Comparison of ENCODE assay signal across 19 mouse cellular contexts in the genomic region with DNA sequence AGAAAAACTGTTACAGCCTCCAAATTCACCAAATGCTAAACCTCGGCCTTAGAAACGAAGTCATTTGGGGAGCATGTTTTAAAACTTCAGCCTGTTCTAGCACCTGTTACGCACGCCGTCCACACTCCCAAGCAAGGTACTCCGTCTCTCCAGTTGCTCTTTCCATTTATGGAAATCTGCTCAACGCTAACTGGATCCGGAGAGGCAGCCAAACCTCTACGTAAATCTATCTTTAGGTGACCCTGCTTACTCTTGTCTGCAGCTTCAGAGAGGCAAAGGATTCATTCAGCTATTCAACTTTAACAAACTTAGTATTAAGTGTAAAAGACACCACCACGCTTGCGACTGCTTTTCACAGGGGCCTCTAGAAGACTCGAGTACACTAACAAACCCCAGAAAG. TPM values are rescaled to one million over a fixed set of nuclear protein-coding genes. Genes with fewer than 3 reads are reported as not detected.
DNase-seq lines count a peak whose midpoint lies in the region; ATAC-seq and TF ChIP-seq lines count a peak whose summit lies in the region.
"Had no signal": no experiment of that assay in that cellular context is flagged by ENCODE, and none has a peak within 500 bp of the region (broad histone marks: within the 10 kb centered on the region; RNA-seq: fewer than 3 reads in every experiment).

No protein-coding gene starts in this region.

- no peaks in the 10 kb centered on the region for H3K9me3 ChIP-seq in heart, embryonic 13.5 days
- no peaks in the 10 kb centered on the region for H3K9me3 ChIP-seq in hindbrain, postnatal 0 days (ENCODE audit: low read length)
- H3K9me3 ChIP-seq: embryonic facial prominence, embryonic 12.5 days; forebrain, embryonic 13.5 days; limb, embryonic 12.5 days; neural tube, embryonic 13.5 days had no signal

- H3K4me1 ChIP-seq in heart, embryonic 13.5 days: peaks cover 50% of the 10 kb centered on the region
- H3K4me1 ChIP-seq in hindbrain, postnatal 0 days (ENCODE audit: insufficient read depth, low read length): no peaks in the 10 kb centered on the region
- H3K4me1 ChIP-seq: embryonic facial prominence, embryonic 12.5 days; limb, embryonic 12.5 days; neural tube, embryonic 13.5 days had no signal

- no peak for ATAC-seq in heart, embryonic 13.5 days (ENCODE audit: extremely low read depth, insufficient number of reproducible peaks, low FRiP score, low TSS enrichment)
- ATAC-seq in hindbrain, postnatal 0 days: no peak
- ATAC-seq: forebrain, embryonic 13.5 days; liver, postnatal 0 days; midbrain, embryonic 16.5 days had no signal

- peak overlapping the region; percentile 97 for H3K27ac ChIP-seq in heart, embryonic 13.5 days (replicated peaks)
- H3K27ac ChIP-seq in hindbrain, postnatal 0 days: no peak overlapping the region
- H3K27ac ChIP-seq: embryonic facial prominence, embryonic 12.5 days; forebrain, embryonic 13.5 days; limb, embryonic 12.5 days; neural tube, embryonic 13.5 days had no signal

- H3K27me3 ChIP-seq in heart, embryonic 13.5 days (replicated peaks): no peaks in the 10 kb centered on the region
- no peaks in the 10 kb centered on the region for H3K27me3 ChIP-seq in hindbrain, postnatal 0 days (ENCODE audit: insufficient read depth, low read length)
- H3K27me3 ChIP-seq: embryonic facial prominence, embryonic 12.5 days; forebrain, embryonic 13.5 days; limb, embryonic 12.5 days; neural tube, embryonic 13.5 days had no signal

- TF ChIP-seq CTCF in hindbrain, postnatal 0 days (IDR thresholded peaks at IDR 0.05; ENCODE audit: low read depth): no peak

- DNase-seq in heart, adult 18-20 months: peak; percentile 60 to 72
- DNase-seq in heart, postnatal 25 days (ENCODE audit: low spot score): no peak
- peak; percentile 31 for DNase-seq in gastrocnemius, postnatal 14 days
- peak; percentile 93 for DNase-seq in skeletal muscle tissue, adult 2 months (ENCODE audit: low read depth, low spot score)
- no peak for DNase-seq in adrenal gland, adult 8-10 months
- no peak for DNase-seq in hindbrain, postnatal 0 days (ENCODE audit: low spot score)
- DNase-seq: adrenal gland, postnatal 14 days; cerebellum, postnatal 14 days; kidney, adult 18-20 months; kidney, postnatal 36 days; liver, postnatal 0 days; spleen, adult 18-20 months; thymus, adult 18-20 months had no signal

- peak overlapping the region; percentile 61 for H3K4me2 ChIP-seq in heart, embryonic 13.5 days
- no peak overlapping the region for H3K4me2 ChIP-seq in hindbrain, postnatal 0 days (ENCODE audit: low read depth, low read length)
- H3K4me2 ChIP-seq: embryonic facial prominence, embryonic 12.5 days; forebrain, embryonic 13.5 days; limb, embryonic 12.5 days; neural tube, embryonic 13.5 days had no signal

- WGBS in heart, embryonic 13.5 days: 47% methylated on average over 12 of the region's 12 CpGs
- 90% methylated on average over 12 of the region's 12 CpGs for WGBS in hindbrain, postnatal 0 days

- H3K9ac ChIP-seq in heart, embryonic 13.5 days: peak overlapping the region; percentile 75
- no peak overlapping the region for H3K9ac ChIP-seq in hindbrain, postnatal 0 days (replicated peaks; ENCODE audit: low read length)
- H3K9ac ChIP-seq: embryonic facial prominence, embryonic 12.5 days; forebrain, embryonic 13.5 days; limb, embryonic 12.5 days; liver, postnatal 0 days; neural tube, embryonic 13.5 days had no signal

- intact Hi-C loops in heart, postnatal 25 days (cut with DNase I): no loop called here
- intact Hi-C loops in gastrocnemius, postnatal 14 days (cut with DNase I; ENCODE audit: low total_unique reads): no loop called here

- peak overlapping the region; percentile 30 for H3K4me3 ChIP-seq in heart, embryonic 13.5 days
- no peak overlapping the region for H3K4me3 ChIP-seq in hindbrain, postnatal 0 days (ENCODE audit: low read length)
- H3K4me3 ChIP-seq: embryonic facial prominence, embryonic 12.5 days; forebrain, embryonic 13.5 days; limb, embryonic 12.5 days; neural tube, embryonic 13.5 days had no signal

- H3K36me3 ChIP-seq in heart, embryonic 13.5 days: peaks cover 31% of the 10 kb centered on the region
- H3K36me3 ChIP-seq in hindbrain, postnatal 0 days (ENCODE audit: insufficient read depth, low read length): peaks cover 14% of the 10 kb centered on the region

RNA-seq across cellular contexts. Expression of a gene that starts 44.2 kb away (rescaled TPM):
- total RNA-seq in heart, adult 18-20 months (2021): 10 to 100 TPM; 42.3 to 52.1 TPM
- total RNA-seq in heart, postnatal 25 days (2021): 10 to 100 TPM; 30.2 to 49.7 TPM
- 10 to 100 TPM; 17.0 to 35.4 TPM for total RNA-seq in gastrocnemius, postnatal 14 days (2021)
- polyA plus RNA-seq in heart, embryonic 13.5 days (2015; fragmentation: Nextera tagmentation; extraction: Ambion mirVana): 8.5 and 8.6 TPM in 2 replicates
- 10 to 100 TPM; 12.8 to 16.4 (median 14.1) TPM for total RNA-seq in adrenal gland, adult 8-10 months (2022)
- 40.8 and 41.9 TPM in 2 replicates for total RNA-seq in hindbrain, postnatal 0 days (2014; rRNA removed)
- polyA plus RNA-seq in hindbrain, postnatal 0 days (2015; fragmentation: Nextera tagmentation; extraction: Ambion mirVana): 27.7 and 31.6 TPM in 2 replicates

Comparison
In these comparisons a context has a peak if more than half of its experiments do, and no peak if none do; other contexts are left out.
1. DNase-seq: peak in heart, adult 18-20 months (2 of 2), gastrocnemius, postnatal 14 days (single experiment) and skeletal muscle tissue, adult 2 months (single experiment); none in heart, postnatal 25 days (single experiment), adrenal gland, adult 8-10 months (single experiment) and hindbrain, postnatal 0 days (single experiment).